Mouse (Mus musculus): ENCODE data around the gene Ttll7. TPM values are rescaled to one million over a fixed set of nuclear protein-coding genes. Genes with fewer than 3 reads are reported as not detected.

Gene Ttll7
- polyA plus RNA-seq, 1 experiment from 2014 or later: 0.52 TPM

- Histone ChIP-seq H3K9me3 (ENCODE audit: low read length) (no peaks in the 10 kb centered on the region), H3K9ac (replicated peaks) (no peak overlapping the region), H3K27ac (ENCODE audit: low read depth) (no peak overlapping the region), H3K4me3 (ENCODE audit: low read depth, low read length) (no peak overlapping the region), H3K27me3 (ENCODE audit: insufficient read depth, low read length) (no peaks in the 10 kb centered on the region), H3K36me3 (replicated peaks; ENCODE audit: insufficient read depth, low read length) (no peaks in the 10 kb centered on the region), H3K4me1 (ENCODE audit: insufficient read depth) (no peaks in the 10 kb centered on the region), H3K4me2 (ENCODE audit: low read depth, low read length) (no peak overlapping the region)
- 46% methylated on average over 3 of the region's 3 CpGs for WGBS (ENCODE audit: insufficient replicate concordance)
- DNase-seq: no peak
- no peak for TF ChIP-seq EP300 (IDR thresholded peaks at IDR 0.05; ENCODE audit: low read depth)
- TF ChIP-seq CTCF (IDR thresholded peaks at IDR 0.05; ENCODE audit: low read depth): no peak
- no peak for ATAC-seq
These were observed 9.4 kb upstream of the Ttll7 start for GRCm38 (mm10) chr3:146842766-146843165.

GRCm38 (mm10) chr3:146843470-146843869 lies 8.7 kb upstream of the Ttll7 start:
- H3K4me2 ChIP-seq (ENCODE audit: low read depth, low read length): no peak overlapping the region
- no peaks in the 10 kb centered on the region for H3K36me3 ChIP-seq (replicated peaks; ENCODE audit: insufficient read depth, low read length)
- ATAC-seq: no peak
- no peak for DNase-seq
- TF ChIP-seq CTCF (IDR thresholded peaks at IDR 0.05; ENCODE audit: low read depth) (no peak), EP300 (IDR thresholded peaks at IDR 0.05; ENCODE audit: low read depth) (no peak)
- no peak overlapping the region for H3K9ac ChIP-seq (replicated peaks)
- H3K27me3 ChIP-seq (ENCODE audit: insufficient read depth, low read length): no peaks in the 10 kb centered on the region
- H3K27ac ChIP-seq (ENCODE audit: low read depth): no peak overlapping the region
- H3K4me1 ChIP-seq (ENCODE audit: insufficient read depth): no peaks in the 10 kb centered on the region
- H3K4me3 ChIP-seq (ENCODE audit: low read depth, low read length): no peak overlapping the region
- 80% methylated on average over 6 of the region's 6 CpGs for WGBS (ENCODE audit: insufficient replicate concordance)
- H3K9me3 ChIP-seq (ENCODE audit: low read length): no peaks in the 10 kb centered on the region

GRCm38 (mm10) chr3:146846237-146846636 lies 5.9 kb upstream of the Ttll7 start:
- no peak for TF ChIP-seq CTCF (IDR thresholded peaks at IDR 0.05; ENCODE audit: low read depth)
- TF ChIP-seq EP300 (IDR thresholded peaks at IDR 0.05; ENCODE audit: low read depth): no peak
- Histone ChIP-seq H3K9ac (replicated peaks) (no peak overlapping the region), H3K36me3 (replicated peaks; ENCODE audit: insufficient read depth, low read length) (no peaks in the 10 kb centered on the region), H3K4me2 (ENCODE audit: low read depth, low read length) (no peak overlapping the region), H3K4me1 (ENCODE audit: insufficient read depth) (no peaks in the 10 kb centered on the region), H3K27me3 (ENCODE audit: insufficient read depth, low read length) (no peaks in the 10 kb centered on the region), H3K9me3 (ENCODE audit: low read length) (no peaks in the 10 kb centered on the region), H3K4me3 (ENCODE audit: low read depth, low read length) (no peak overlapping the region), H3K27ac (ENCODE audit: low read depth) (no peak overlapping the region)
- DNase-seq (no peak), ATAC-seq (no peak)
- 71% methylated on average over 5 of the region's 5 CpGs for WGBS (ENCODE audit: insufficient replicate concordance)

GRCm38 (mm10) chr3:146848112-146848511 lies 4.1 kb upstream of the Ttll7 start:
- Histone ChIP-seq H3K4me1 (ENCODE audit: insufficient read depth) (peaks cover 4% of the 10 kb centered on the region; the same call in 1 of the 2 replicates), H3K9ac (replicated peaks) (no peak overlapping the region), H3K4me3 (ENCODE audit: low read depth, low read length) (no peak overlapping the region), H3K9me3 (ENCODE audit: low read length) (no peaks in the 10 kb centered on the region), H3K27me3 (ENCODE audit: insufficient read depth, low read length) (peaks cover 3% of the 10 kb centered on the region; the same call in 1 of the 2 replicates), H3K4me2 (ENCODE audit: low read depth, low read length) (no peak overlapping the region), H3K36me3 (replicated peaks; ENCODE audit: insufficient read depth, low read length) (no peaks in the 10 kb centered on the region), H3K27ac (ENCODE audit: low read depth) (no peak overlapping the region)
- 0 out of 2 replicates have a peak, but pooled peaks have one; percentile 25 for TF ChIP-seq EP300 (IDR thresholded peaks at IDR 0.05; ENCODE audit: low read depth)
- no peak for TF ChIP-seq CTCF (IDR thresholded peaks at IDR 0.05; ENCODE audit: low read depth)
- WGBS (ENCODE audit: insufficient replicate concordance): 60% methylated on average over 8 of the region's 8 CpGs
- no peak for ATAC-seq
- DNase-seq: no peak

DNA sequence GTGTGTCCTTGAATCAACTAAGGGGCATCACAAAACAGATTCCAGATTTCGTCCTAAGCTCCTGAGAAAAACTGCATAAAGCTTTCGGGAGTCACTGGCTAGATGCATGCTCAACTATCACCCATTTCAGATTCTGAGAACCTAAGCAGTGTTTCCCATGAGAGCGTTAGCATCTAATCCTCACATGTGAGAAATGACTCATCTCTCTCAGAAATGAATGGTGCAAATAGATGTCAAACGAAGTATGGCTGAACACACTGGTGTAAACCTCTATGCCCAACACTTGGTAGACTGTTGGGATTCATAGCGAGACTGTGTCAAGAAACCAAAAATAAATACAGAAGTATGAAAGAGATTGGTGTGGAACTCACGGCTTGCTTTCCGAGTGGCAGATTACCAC lies 2.8 kb upstream of the Ttll7 start:
- ATAC-seq: no peak
- Histone ChIP-seq H3K4me2 (ENCODE audit: low read depth, low read length) (no peak overlapping the region), H3K27me3 (ENCODE audit: insufficient read depth, low read length) (peaks cover 3% of the 10 kb centered on the region; the same call in 1 of the 2 replicates), H3K9me3 (ENCODE audit: low read length) (no peaks in the 10 kb centered on the region), H3K27ac (ENCODE audit: low read depth) (no peak overlapping the region), H3K9ac (replicated peaks) (no peak overlapping the region), H3K36me3 (replicated peaks; ENCODE audit: insufficient read depth, low read length) (no peaks in the 10 kb centered on the region), H3K4me3 (ENCODE audit: low read depth, low read length) (no peak overlapping the region), H3K4me1 (ENCODE audit: insufficient read depth) (peaks cover 4% of the 10 kb centered on the region; the same call in 1 of the 2 replicates)
- no peak for DNase-seq
- no peak for TF ChIP-seq EP300 (IDR thresholded peaks at IDR 0.05; ENCODE audit: low read depth)
- no peak for TF ChIP-seq CTCF (IDR thresholded peaks at IDR 0.05; ENCODE audit: low read depth)
- WGBS (ENCODE audit: insufficient replicate concordance): 77% methylated on average over 7 of the region's 7 CpGs

- DNase-seq (no peak), ATAC-seq (no peak)
- no peak overlapping the region for H3K4me2 ChIP-seq (ENCODE audit: low read depth, low read length)
- peaks cover 4% of the 10 kb centered on the region; the same call in 1 of the 2 replicates for H3K4me1 ChIP-seq (ENCODE audit: insufficient read depth)
- no peak overlapping the region for H3K9ac ChIP-seq (replicated peaks)
- TF ChIP-seq CTCF (IDR thresholded peaks at IDR 0.05; ENCODE audit: low read depth) (no peak), EP300 (IDR thresholded peaks at IDR 0.05; ENCODE audit: low read depth) (no peak)
- no peaks in the 10 kb centered on the region for H3K9me3 ChIP-seq (ENCODE audit: low read length)
- H3K27me3 ChIP-seq (ENCODE audit: insufficient read depth, low read length): peaks cover 3% of the 10 kb centered on the region; the same call in 1 of the 2 replicates
- H3K27ac ChIP-seq (ENCODE audit: low read depth): no peak overlapping the region
- no peak overlapping the region for H3K4me3 ChIP-seq (ENCODE audit: low read depth, low read length)
- 60% methylated on average over 7 of the region's 7 CpGs for WGBS (ENCODE audit: insufficient replicate concordance)
- no peaks in the 10 kb centered on the region for H3K36me3 ChIP-seq (replicated peaks; ENCODE audit: insufficient read depth, low read length)
These were observed 2.4 kb downstream of the Ttll7 start for GRCm38 (mm10) chr3:146854473-146855087.
